Mouse (Mus musculus): Measurements from ENCODE around the gene Mtm1.

Mtm1 gene

GRCm38 (mm10) chrX:71210467-71210866 lies at the start of gene Mtm1:
TSS of gene Mtm1 (plus strand) at chrX:71210767.
- DNase-seq (ENCODE audit: low spot score), result no peak

- DNase-seq (ENCODE audit: low spot score), result no peak
Observed at GRCm38 (mm10) chrX:71181526-71181925, 29.0 kb upstream of the Mtm1 start.

- DNase-seq (ENCODE audit: low spot score), result peak; percentile 42
Observed at GRCm38 (mm10) chrX:71183671-71184070, 26.9 kb upstream of the Mtm1 start.

GRCm38 (mm10) chrX:71186396-71186795 lies 24.2 kb upstream of the Mtm1 start:
- no peak for DNase-seq (ENCODE audit: low spot score)

DNA sequence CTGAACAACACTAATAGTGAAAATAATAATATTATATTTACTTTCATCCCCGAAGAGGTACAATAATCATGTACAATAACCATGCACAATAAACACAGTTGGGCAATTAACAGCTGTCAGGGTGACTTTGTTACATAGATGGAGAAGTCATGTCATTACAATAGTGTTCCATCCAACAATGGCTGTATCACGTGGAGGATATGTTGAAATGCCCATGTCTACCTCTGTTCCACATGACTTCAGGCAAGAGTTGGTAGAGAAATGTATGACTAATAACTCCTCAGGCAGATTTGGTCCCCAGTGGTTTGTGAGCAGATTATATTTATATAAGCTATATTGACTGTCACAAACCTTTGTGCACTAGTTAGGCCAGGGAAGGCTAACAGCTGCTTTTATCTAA lies 5.8 kb upstream of the Mtm1 start:
- no peak for DNase-seq (ENCODE audit: low spot score)

DNA sequence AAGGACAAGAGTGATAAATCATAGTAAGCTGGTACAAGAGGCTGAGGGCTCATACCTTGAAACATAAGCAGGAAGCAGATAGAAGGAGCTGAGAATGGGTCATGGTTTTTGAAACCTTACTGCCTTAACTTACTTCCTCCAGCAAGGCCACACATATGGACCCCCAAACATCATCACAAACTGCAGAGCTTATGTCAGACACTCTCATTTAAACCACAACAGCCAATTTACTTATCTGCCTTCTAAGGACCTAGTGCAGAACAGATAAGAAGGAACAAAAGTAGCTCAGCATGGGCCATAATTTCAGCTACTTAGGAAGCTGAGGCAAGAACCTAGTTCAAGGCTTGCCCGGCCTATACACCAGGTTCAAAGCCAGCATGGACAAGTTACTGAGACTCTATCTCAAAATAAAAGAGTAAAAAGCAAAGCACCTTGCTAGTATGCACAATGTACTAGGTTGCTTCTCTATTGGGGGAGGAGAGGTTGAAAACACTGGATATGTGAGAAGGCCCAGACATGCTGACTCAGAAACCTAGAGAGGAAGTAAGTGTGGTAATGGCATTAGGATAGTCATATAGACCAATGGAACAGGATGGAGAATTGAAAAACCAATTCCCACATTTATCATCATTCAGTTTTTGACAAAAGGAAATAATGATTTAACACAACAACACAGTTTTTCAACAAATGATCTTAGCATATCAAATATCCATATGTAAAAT lies 4.6 kb upstream of the Mtm1 start:
- DNase-seq (ENCODE audit: low spot score), result no peak

GRCm38 (mm10) chrX:71206595-71206994 lies 4.0 kb upstream of the Mtm1 start:
- no peak for DNase-seq (ENCODE audit: low spot score)

DNA sequence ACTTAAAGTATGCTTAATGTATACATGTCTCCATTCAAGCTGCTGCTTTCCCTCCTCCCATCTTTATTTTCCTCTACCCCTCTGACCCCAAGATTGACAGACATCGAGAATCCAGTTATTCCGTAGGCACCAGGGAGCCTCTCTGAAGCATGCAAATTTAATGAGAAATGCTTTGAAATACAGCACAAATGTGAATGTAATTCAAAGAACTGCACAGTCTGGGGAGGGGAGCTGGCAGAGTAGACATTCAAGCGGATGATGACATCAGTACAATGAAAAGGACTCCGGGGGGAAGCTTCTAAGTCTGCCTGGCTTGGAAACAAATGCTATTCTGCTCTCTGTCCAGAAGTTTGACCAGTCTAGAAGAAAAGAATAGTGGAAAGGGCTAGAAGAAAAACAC lies 2.3 kb downstream of the Mtm1 start:
- DNase-seq (ENCODE audit: low spot score), result no peak

- peak; percentile 80 for DNase-seq (ENCODE audit: low spot score)
Observed at GRCm38 (mm10) chrX:71214441-71215112, 4.0 kb downstream of the Mtm1 start.

GRCm38 (mm10) chrX:71215113-71215708 lies 4.6 kb downstream of the Mtm1 start:
- DNase-seq (ENCODE audit: low spot score), result peak; percentile 48

DNA sequence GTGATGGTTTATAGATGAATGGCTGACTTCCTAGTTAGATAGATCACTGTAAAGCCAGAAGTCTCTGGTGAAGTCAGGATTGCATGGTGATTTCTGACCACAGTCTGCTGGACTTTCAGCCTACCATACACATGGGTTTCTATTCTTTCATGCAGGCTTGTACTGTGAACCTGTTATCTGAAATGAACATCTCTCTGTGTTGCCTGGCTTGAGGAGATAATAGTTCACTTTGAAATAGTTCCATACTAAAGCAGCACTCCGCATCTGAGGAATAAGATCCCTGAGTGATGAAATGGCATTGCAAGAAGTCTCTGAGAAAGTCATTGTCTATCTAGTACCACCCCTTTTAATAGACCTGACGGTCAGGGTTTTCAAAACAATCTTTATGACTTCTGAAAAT lies 6.3 kb downstream of the Mtm1 start:
- no peak for DNase-seq (ENCODE audit: low spot score)

DNA sequence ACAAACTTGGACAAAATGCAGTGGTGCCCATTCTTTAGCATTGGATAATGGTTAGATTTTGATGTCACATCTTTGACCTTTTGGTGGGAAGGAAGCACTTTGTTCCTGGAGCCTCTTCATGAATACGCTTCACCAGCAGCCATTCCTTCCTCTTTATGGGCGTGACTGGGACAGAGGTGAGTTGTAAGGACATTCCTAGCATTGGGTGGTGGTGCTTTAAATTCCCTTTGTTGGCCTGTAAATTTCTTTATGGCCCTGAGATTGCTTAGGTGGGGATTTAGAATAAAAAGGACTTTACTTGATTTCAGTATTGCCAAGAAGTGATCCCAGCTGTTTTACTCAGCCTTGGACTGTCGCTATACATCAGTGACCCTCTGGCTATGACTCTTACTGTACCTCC lies 8.3 kb downstream of the Mtm1 start:
- no peak for DNase-seq (ENCODE audit: low spot score)

GRCm38 (mm10) chrX:71220896-71221295 lies 10.3 kb downstream of the Mtm1 start:
- peak; percentile 37 for DNase-seq (ENCODE audit: low spot score)

DNA sequence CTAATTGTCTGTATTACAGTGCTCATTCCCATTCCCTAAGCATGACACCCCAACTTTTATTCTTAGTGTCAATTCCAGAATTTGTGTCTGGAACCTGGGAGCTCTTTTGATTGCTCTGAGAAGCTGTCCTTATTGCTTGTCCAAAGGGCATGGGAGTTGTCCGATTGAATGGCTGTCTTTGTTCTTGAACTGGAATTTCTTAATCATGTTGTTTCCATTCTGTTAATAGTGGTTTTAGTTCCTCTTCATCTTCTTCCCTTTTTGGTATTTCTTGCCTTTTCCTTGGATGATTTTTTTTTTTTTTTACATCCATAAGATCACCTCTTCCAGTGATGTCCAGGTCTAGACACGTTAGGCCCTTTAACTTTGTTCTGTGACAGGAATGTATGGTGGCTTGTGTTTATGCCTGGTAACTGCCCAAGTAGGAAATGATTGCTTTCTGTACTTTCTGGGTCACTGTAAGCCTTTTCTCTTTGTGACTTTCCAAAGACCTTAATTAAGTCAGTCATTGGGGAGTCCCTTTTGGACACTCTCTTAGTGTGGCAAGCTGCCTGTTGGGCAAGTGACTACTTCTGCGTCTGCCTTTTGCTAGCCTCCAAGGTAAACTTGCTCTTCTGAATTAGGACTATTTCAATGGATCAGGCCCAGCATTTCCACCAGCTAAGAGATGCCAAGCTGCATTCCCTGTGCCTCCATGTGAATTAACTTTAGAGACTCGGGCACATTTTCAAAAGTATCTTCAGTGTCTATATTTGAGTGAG lies 12.3 kb downstream of the Mtm1 start:
- DNase-seq (ENCODE audit: low spot score), result no peak

GRCm38 (mm10) chrX:71226881-71227280 lies 16.3 kb downstream of the Mtm1 start:
- no peak for DNase-seq (ENCODE audit: low spot score)

DNA sequence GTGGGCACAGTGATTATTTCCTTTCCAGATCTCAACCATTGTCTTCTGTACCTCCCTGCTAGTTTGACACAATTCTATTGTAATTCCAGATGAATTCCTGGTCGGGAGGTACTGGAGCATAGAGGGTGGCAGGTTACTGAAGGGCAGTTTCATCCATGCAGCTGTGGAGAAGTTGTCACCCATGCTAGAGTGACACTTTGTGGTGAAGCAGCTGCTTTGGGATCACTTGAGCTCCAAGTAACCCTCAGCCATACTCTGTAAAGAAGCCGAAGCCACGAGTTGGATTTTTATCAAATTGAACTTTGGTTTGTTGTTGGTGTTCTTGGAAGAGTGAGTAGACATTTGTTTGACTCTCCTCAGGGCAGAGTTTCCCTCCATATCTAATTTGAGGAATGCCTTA lies 17.6 kb downstream of the Mtm1 start:
- DNase-seq (ENCODE audit: low spot score), result no peak

- DNase-seq (ENCODE audit: low spot score), result no peak
Observed at GRCm38 (mm10) chrX:71230847-71231246, 20.3 kb downstream of the Mtm1 start.

DNA sequence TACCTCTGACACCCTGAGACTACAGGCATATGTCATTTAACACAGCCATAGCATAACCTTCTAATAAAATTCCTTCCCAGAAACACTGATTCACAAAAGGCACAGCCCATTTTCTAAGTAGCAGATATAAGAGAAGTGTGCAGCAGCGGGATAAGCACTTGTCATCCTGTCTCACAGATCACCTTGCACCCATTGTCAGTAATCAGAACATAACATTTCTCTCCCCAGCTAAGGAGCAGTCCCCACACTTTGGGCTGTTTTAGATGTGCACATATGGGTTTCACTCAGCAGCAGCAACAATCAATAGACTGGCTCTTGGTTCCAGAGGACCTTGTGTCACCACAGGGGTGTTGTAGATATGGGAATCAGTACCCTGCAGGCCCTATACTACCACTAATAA lies 45.9 kb downstream of the Mtm1 start:
- no peak for DNase-seq (ENCODE audit: low spot score)

- DNase-seq (ENCODE audit: low spot score), result no peak
Observed at GRCm38 (mm10) chrX:71260857-71261256, 50.3 kb downstream of the Mtm1 start.

GRCm38 (mm10) chrX:71264316-71264715 lies 53.7 kb downstream of the Mtm1 start:
- DNase-seq (ENCODE audit: low spot score), result no peak

GRCm38 (mm10) chrX:71268972-71269371 lies 58.4 kb downstream of the Mtm1 start:
- DNase-seq (ENCODE audit: low spot score), result no peak

DNA sequence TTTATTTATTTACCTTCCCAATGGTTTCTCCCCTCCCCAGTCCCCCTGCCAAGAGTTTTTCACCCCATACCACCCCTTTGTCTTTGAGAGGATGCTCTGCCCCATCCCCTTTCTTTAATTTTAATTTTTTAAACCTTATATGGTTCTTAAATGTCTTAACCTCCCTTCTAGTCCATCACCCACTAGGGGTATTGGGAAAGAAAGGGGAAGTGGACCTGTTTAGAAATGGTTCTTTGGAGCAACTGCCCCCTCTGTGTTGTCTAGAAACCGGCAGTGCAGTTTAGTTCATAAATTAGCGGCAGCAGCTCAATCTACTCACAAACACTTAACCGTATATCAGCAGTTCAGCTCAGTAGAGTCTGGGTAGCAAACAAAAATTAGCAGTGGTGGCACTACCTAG lies 63.6 kb downstream of the Mtm1 start:
- DNase-seq (ENCODE audit: low spot score), result no peak

GRCm38 (mm10) chrX:71285473-71285872 lies 74.9 kb downstream of the Mtm1 start:
- DNase-seq (ENCODE audit: low spot score), result no peak

All from testis, postnatal 10 days (tissue).